Mouse (Mus musculus) erythroblast, adult 5-6 weeks (primary cell): ENCODE results near the gene Itga1. TPM values are rescaled to one million over a fixed set of nuclear protein-coding genes. Genes with fewer than 3 reads are reported as not detected.
A peak's percentile ranks its signal among the peaks of the same experiment; 100 is the strongest.

Source experiments
- ATAC-seq: replicated peaks from 2 replicates; pipeline ENCODE4 v1.8.0; 2016; ENCODE audit warnings: moderate number of reproducible peaks, mild to moderate bottlenecking, moderate TSS enrichment, inconsistent platforms; ENCODE audit not compliant: poor library complexity, low FRiP score, severe bottlenecking
- total RNA-seq, 2 experiments: library from RNA; stranded (forward) in 1 of 2; stranded (reverse) in 1 of 2; fragments of 150-400 nt in 1 of 2; fragments of 200-764, 138-1000 nt in 1 of 2; gene quantifications; 2 replicates each; pipeline versions ENCODE4 v1.2.3 to v1.2.4; 2015 to 2017; ENCODE audit warnings: low replicate concordance in 2 of 2

Gene Itga1
- total RNA-seq (2015; ENCODE audit: low replicate concordance) (4.2 and 5.2 TPM in 2 replicates), total RNA-seq (2017; ENCODE audit: low replicate concordance) (2.2 TPM in 2 replicates)

GRCm38 (mm10) chr13:115101355-115102191 is at the start of gene Itga1, which contains the start of gene Gm49395:
TSS of gene Itga1 (minus strand) at chr13:115101964.
TSS of gene Gm49395 (minus strand) at chr13:115101921.
- ATAC-seq = peak; percentile 63; the same call in 1 of the 2 replicates

DNA sequence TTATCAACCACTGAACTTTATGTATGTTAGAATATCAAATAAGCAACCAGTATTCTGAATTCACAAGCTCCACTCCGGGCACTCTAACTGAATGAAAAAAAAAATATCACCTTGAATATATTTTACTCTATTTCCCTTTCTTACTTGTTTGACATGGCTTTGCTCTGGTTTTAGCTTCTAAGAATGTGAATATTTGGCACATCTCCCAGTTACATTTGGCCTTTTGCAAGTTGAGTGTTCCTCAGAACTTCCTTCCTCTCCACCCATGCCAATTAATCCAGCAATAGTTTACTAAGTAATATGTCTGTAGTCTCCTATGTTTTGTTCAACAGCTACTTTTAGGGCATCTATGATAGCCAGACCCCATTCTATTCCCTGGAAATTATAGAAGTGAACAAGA is 48.8 kb upstream of the Itga1 start:
- no peak for ATAC-seq

GRCm38 (mm10) chr13:115149849-115150248 is 48.1 kb upstream of the Itga1 start:
- ATAC-seq = no peak

- ATAC-seq = no peak
These were observed 41.8 kb upstream of the Itga1 start for GRCm38 (mm10) chr13:115143575-115143974.

DNA sequence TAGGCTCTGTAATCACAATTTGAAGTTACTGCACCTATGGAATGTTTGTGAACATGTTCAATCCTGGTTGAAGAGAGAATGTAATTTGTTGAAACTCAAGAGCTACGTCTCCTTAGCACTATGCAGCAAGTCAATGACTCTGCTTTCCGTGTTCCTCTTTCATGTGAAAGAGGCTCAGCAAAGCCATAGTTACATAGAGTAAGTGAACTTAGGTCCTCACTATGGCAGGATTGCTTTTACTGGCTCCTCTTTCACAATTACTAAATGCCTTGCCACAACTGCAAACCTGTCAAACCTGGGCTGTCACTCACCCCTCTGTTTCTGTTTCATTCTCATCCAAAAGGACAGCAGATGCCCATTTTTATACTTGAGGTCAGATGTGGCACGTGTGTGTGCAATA is 40.3 kb upstream of the Itga1 start:
- ATAC-seq = no peak

DNA sequence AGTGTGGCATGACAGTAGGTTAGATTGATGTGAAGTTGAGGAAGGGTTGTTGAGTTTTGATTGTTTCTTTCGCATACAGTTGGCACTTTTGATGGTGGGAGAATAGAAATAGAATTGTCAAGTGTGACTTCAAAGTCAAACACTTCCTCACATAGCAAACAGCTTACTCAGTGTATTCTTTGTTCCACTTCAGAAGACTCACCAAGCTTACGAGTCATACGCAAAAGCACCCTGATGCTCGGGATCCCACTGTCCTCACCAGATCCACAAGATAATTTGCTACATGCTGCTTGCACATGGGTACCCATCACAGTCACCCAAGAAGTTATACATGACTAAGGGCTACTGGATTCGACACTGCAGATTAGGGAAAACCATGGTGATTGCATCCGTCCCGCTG is 36.7 kb upstream of the Itga1 start:
- ATAC-seq = no peak

GRCm38 (mm10) chr13:115136761-115137160 is 35.0 kb upstream of the Itga1 start:
- ATAC-seq = no peak

DNA sequence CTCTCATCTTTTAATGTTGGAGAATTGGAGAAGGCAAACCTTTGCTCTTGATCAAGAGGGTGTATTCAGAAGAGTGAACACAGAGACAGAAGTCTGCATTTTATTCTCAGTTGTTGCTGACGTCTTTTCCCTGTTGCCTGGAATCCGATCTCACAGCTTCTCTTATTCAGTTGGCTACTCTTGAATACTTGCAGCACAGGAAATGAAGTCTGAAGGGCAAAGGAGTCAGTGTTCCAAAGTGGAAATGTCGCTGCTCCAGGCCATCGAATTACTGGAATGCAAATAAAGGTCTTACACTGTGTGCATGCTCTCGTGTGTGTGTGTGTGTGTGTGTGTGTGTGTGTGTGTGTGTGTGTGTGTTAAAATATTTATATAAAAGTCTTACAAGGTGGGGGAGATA is 30.7 kb upstream of the Itga1 start:
- ATAC-seq = no peak

GRCm38 (mm10) chr13:115131381-115131780 is 29.6 kb upstream of the Itga1 start:
- no peak for ATAC-seq

GRCm38 (mm10) chr13:115130035-115130434 is 28.3 kb upstream of the Itga1 start:
- no peak for ATAC-seq

DNA sequence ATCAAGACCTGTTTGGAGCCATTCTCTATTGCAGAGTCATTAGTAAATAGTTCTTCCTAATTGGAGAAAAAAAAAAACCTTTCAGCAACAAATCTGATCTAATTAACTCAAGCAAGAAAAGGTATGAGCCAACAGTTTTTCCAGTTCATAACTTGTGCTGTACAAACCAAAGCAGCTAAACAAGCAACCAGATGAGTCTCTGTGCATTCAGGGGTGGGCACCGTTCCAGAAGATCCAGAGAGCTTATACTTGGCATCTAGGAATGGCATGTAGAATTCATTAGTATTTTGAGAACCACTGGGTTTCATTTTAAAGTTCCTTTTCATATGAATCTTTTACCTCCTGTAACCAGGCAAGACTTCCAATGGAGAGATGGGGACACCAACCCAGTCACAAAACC is 26.1 kb upstream of the Itga1 start:
- no peak for ATAC-seq

DNA sequence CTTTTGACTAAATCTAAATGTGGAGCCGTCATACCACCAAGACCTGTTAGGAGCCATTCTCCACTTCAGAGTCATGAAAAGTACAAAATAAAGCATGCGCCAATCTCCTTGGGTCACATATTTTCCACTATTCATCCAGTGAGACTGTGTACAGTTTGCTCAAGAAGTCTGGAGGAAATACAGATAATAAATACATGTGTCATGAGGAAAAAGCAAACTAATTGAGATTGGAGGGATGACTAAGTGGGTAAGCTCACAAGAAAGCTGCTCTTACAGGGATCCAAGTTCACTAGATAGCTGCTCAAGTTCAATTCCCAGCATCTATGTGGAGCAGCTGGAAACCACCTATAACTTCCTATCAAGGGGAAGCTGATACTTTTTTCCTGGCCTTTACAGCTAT is 24.8 kb upstream of the Itga1 start:
- no peak for ATAC-seq

- ATAC-seq = no peak
These were observed 23.4 kb upstream of the Itga1 start for GRCm38 (mm10) chr13:115125130-115125529.

DNA sequence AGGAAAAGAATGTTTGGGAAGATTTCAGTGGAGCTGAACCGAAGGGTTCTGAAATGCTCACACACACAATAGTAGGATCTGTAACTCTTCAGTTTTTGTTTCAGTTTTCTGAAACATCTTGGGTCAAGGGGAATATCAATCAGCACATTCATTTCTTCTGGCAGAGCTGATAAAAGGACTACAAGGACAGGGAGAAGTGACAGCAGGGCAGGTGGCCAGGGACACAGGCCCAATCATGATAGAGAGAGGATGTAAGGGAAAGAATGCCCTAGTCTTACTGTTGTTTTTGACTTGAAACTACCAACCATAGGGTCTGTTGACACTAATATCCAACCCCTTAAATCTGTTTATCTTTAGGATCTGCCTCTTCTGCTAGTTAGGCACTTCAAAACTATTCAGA is 22.8 kb upstream of the Itga1 start:
- no peak for ATAC-seq

- ATAC-seq = no peak
These were observed 17.0 kb upstream of the Itga1 start for GRCm38 (mm10) chr13:115118756-115119155.

DNA sequence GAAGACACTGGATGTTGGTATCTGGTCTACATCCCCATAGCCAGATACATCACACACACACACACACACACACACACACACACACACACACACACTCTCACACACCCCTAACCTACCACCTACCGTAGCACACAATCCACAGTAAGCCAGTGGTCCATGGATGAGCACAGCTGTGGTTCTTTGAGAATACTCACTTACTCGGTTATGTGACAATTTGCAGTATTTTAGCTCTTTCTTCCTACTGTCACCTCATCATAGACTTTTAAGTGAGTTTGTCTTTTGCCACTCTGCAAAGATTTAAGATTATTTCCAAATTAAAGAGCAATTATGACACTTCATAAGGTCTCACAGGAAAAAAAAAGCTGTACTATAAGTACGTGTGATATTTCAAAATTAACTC is 16.4 kb upstream of the Itga1 start:
- no peak for ATAC-seq

DNA sequence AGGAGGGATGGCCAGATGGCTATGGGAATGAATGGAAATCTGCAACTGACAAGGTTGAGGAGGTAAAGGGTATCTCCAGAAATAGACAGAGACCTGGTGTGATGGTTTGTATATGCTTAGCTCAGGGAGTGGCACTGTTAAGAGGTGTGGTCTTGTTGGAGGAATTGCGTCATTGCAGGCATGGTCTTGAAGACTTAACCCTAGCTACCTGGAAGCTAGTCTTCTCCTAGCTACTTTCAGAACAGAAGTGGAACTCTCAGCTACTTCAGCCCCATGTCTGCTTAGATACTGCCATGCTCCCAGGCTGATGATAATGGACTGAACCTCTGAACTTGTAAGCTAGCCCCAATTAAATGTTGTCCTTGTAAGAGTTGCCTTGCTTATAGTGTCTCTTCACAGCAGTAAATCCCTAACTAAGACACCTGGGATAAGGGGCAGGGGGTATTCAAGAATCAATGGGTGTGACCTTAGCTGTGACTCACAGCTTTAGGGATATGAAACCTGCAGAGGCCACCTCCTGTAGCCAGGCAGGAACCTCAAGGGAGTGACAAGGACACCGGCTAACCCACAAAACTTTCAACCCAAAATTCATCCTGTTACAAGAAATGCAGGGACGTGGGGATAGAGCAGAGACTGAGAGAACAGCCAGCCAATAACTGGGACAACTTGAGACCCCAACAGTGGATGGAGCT is 15.3 kb upstream of the Itga1 start:
- no peak for ATAC-seq

GRCm38 (mm10) chr13:115109628-115110027 is 7.9 kb upstream of the Itga1 start:
- no peak for ATAC-seq

- no peak for ATAC-seq
These were observed 5.7 kb upstream of the Itga1 start for GRCm38 (mm10) chr13:115107436-115107835.

- ATAC-seq = no peak
These were observed 4.4 kb upstream of the Itga1 start for GRCm38 (mm10) chr13:115106183-115106582.

DNA sequence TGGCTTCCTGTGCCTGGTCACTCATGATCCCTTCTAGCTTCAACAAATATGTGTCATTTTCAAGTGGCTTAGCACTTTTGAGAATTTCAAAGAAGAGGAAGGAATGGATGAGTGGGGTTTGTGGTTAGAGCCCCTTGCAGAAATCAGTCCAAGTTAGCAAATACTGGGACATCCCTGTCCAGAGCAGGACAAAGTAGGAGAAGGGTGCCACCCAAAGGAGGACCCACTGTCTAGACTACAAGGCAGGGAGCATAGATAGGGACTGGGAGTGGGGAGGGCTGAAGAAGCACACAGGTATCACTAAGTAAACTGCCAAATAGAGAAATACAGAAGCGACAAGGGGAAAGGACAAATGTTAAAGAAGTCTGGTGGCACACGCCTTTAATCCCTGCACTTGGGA is 990 bp upstream of the Itga1 start:
- no peak for ATAC-seq
